Mouse (Mus musculus) left cerebral cortex, postnatal 36 days (tissue): ENCODE measurements around the gene Gh. TPM values are rescaled to one million over a fixed set of nuclear protein-coding genes. Genes with fewer than 3 reads are reported as not detected.
"Not testable (repeated sequence)": the region's sequence is repeated elsewhere in the genome, so short reads cannot be mapped to it uniquely, and the experiment has no call there.

ENCODE experiments used
- DNase-seq, 2 experiments: peaks; one replicate each; pipeline ENCODE4 v3.0.0; 2021 to 2022; ENCODE audit warnings: low spot score in 2 of 2, mixed read lengths in 1 of 2
- intact Hi-C: fragments of 180-260 bp; cut with DNase I; formaldehyde crosslinking; loops from one replicate; pipeline ENCODE4 v1.15.1; 2025
- total RNA-seq, 2 experiments: library from RNA; stranded (reverse); gene quantifications; 2 replicates each; pipeline ENCODE4 v1.2.3; 2021

The Gh gene
- not detected for total RNA-seq

GRCm38 (mm10) chr11:106301765-106302164 lies at the start of gene Gh:
Gene Gh, minus strand, starts transcription at chr11:106301865.
- intact Hi-C loops: loop anchor here (1.0 to 2.0 kb wide), 2 partner anchors 65 to 91 kb away; no protein-coding TSS in a partner anchor

DNA sequence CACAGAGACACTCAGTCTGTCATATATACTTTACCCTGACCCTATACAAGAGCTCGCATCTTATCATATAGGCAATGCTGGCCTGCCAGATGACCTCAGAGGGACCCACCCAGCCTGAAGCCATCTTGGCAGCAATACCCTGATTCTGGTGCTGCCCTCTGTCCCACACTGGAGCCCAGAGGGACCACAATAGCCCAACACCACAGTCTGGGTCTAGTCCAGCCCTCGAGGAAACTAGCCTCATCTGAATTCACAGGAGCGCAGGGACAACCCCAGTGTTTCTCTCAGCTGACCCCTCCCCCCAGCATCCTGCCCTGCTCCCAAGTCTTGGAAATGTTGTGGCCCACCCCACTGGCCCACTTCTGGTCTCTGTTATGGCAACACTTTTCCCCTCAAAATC lies 49.6 kb upstream of the Gh start:
- DNase-seq: no peak
- intact Hi-C loops: no loop called here

More at GRCm38 (mm10) chr11:106301765-106302164, at the start of gene Gh:
- DNase-seq: no peak

DNA sequence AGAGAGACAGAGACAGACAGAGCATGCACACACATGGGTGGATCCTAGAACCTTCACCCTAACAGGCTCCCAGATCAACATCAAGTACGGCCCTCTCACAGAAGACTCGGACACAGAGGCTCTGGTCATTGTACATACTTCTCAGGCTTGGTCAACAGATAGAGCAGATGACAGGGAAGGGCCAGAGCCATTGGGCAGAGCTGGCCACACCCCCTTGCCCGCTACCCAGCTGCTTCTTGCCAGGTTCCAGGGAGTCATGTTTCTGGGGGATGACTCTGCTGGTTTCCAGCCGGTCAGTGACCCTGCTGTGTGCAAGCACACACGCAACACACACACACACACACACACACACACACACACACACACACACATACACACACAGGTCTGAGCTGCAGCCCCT lies 49.2 kb upstream of the Gh start:
- intact Hi-C loops: no loop called here
- no peak for DNase-seq

DNA sequence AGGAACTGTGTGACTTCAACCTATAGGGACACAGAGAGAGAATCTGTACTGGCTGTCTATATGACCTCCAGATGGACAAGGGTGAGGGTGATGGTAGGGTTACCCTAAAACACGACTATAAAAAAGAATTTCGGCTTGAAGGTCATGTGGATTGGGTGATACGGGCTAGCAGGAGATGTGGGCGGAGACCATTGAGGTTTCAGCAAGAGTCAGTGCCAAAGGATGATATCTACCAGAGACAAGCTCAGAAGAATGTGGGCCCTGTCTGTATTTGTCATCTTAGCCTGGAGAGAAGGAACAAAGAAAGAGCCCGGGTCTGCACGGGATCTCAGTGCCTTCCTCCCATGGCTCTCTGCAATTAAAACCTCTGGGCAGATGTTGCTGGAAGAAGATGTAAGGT lies 48.1 kb upstream of the Gh start:
- DNase-seq: no peak
- intact Hi-C loops: no loop called here

- intact Hi-C loops: no loop called here
These were observed 43.2 kb upstream of the Gh start for GRCm38 (mm10) chr11:106344910-106345309.

GRCm38 (mm10) chr11:106340990-106341520 lies 39.4 kb upstream of the Gh start:
- intact Hi-C loops: no loop called here
- no peak for DNase-seq

More at GRCm38 (mm10) chr11:106344910-106345309, 43.2 kb upstream of the Gh start:
- DNase-seq: no peak

- intact Hi-C loops, DNase-seq: not testable (repeated sequence)
These were observed 37.7 kb upstream of the Gh start for GRCm38 (mm10) chr11:106339323-106339722.

- intact Hi-C loops: no loop called here
- DNase-seq: no peak
These were observed 37.2 kb upstream of the Gh start for GRCm38 (mm10) chr11:106338870-106339269.

DNA sequence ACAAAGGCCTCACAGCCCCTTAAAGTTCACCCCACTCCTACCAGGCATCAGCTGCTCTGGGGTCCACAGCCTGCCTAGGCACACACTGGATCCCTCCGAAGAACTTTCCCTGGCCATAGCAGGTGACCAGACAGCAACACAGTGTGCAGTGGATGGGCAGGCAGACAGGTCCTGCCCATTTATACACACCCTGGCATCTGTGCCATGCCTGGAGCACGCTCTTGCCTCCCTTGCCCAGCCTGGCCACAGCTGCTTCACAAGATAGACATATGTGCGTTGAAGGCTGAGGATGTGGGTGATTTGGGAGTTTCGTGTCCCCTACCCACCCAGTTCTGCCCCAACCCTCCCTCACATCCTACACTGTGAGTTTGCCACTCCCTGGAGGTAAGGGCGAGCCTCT lies 36.4 kb upstream of the Gh start:
- intact Hi-C loops: no loop called here
- DNase-seq: no peak

- DNase-seq: no peak
- intact Hi-C loops: loop anchor here (5.0 kb wide), 1 partner anchor 33 kb away; the partner anchor contains the start of gene Prr29
These were observed 32.4 kb upstream of the Gh start for GRCm38 (mm10) chr11:106334066-106334465.

- DNase-seq: no peak
- intact Hi-C loops: loop anchor here (5.0 kb wide), 1 partner anchor 35 kb away; the partner anchor contains the start of gene Prr29
These were observed 30.8 kb upstream of the Gh start for GRCm38 (mm10) chr11:106332458-106332857.

DNA sequence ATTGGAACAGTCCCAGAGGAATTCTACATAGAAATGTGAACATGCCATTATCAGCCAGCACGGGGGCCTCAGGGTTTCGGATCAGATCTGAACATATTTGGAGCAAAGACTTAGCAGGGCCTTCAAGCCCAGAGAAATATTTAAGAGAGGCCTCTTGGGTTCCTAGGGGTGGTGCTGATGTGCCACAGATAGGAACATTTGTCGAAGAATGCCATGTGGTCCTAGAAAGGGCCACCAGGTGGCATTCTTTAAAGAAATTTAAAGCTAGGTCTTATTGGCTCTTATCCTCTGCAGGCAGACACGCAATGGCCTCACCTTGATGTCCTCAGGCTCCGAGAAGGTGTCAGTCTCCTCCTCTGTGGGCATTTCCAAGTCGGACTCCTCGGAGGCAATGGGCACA lies 28.0 kb upstream of the Gh start:
- DNase-seq: peak in 1 of 2 experiments; percentile 11
- intact Hi-C loops: loop anchor here (5.0 kb wide), 2 partner anchors 38 to 53 kb away; partner anchors contain the start of gene Prr29

DNA sequence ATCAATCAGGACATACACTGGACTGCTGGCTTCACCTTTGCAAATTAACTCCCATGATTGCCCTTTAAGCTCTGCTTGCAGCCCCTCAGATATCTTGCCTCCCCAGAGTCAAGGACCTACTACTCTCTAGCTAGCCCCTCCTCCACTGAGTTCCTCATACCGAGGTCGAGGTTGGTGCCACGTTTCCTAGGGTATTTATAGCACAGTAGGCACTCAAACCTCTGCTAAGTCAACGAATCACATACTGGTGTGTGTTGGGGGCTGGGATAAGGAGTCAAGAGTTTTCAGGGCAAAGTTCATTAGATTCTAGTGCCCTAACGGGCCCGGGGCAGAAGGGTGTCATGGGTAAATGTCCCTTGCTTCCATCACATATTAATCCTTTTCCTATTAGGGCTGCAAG lies 27.5 kb upstream of the Gh start:
- no peak for DNase-seq
- intact Hi-C loops: loop anchor here (5.0 kb wide), 1 partner anchor 53 kb away; no protein-coding TSS in a partner anchor

- intact Hi-C loops: loop anchor here (5.0 kb wide), 1 partner anchor 54 kb away; no protein-coding TSS in a partner anchor
These were observed 26.9 kb upstream of the Gh start for GRCm38 (mm10) chr11:106328521-106328920.

DNA sequence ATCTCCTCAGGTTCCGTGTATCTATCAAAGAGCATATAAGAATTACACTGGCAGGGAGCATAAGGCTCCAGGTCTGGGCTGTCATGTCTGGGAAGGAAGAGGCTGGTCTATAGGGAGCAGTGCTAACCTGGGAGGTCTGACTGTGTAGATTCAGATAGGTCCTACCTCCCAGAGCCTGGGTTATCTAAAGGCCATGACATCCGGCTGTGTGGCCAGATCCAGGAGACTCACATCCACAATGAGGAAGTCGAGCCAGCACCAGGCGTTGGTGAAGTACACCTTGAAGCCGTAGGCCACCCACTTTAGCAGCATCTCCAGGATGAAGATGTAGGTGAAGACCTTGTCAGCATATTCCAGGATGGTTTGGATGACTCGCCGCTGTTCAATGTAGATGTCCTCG lies 24.8 kb upstream of the Gh start:
- intact Hi-C loops: loop anchor here (5.0 kb wide), 1 partner anchor 56 kb away; no protein-coding TSS in a partner anchor
- DNase-seq: no peak

More at GRCm38 (mm10) chr11:106328521-106328920, 26.9 kb upstream of the Gh start:
- DNase-seq: no peak

DNA sequence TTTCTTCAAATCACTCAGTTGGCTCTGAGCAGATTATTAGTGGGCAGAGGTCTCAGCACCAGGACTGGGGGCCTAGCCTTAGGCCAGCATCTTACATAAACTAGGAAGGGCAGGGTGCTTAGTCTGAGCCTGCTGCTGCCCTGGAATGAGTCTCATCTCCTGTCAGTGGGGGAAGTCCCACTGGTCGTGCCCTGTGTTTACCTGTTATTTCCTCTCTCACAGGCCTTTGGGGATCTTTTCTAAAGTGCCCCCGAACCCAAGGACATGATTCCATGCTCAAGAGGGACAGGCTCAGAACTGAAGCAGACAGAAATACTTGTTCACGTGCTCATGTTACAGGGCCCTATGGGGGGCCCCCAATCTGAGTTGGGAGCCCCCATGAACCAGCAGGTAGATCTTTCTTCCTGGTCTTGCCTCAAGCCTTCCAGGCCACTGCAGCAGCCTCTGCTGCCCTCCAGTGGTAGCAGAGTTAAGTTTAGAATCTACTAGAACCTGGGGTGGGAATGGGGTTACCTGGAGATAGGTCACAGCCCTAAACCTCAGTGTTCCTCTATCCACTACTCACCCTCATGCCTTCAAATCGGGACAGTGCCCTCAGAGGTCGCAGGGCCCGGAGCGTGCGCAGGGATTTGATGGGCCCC lies 24.0 kb upstream of the Gh start:
- intact Hi-C loops: loop anchor here (5.0 kb wide), 1 partner anchor 57 kb away; no protein-coding TSS in a partner anchor
- peak; percentile 29 to 47 for DNase-seq

GRCm38 (mm10) chr11:106324858-106325257 lies 23.2 kb upstream of the Gh start:
- DNase-seq: no peak
- intact Hi-C loops: loop anchor here (5.0 kb wide), 1 partner anchor 57 kb away; no protein-coding TSS in a partner anchor

GRCm38 (mm10) chr11:106318406-106319366 lies 17.0 kb upstream of the Gh start:
- intact Hi-C loops: no loop called here
- peak in 1 of 2 experiments; percentile 23 for DNase-seq

DNA sequence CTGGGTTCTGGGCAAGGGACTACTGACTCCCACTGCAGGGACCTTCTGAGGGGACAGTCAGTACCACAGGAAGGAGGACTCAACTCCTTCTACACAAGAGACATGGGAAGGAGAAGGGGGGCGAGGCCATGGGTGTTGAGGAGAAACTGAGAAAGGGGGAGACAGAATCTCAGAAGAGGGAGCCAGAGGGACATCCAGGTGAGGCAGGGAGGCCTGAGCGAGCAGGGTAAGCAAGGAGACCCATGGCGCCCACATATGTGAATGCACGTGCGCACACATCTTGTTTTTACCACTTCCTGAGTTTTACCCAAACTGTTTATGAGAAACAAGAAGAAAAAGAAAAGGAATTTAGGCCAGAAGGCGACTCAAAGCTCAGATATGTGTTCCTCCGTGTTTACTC lies 16.1 kb upstream of the Gh start:
- no peak for DNase-seq
- intact Hi-C loops: no loop called here

DNA sequence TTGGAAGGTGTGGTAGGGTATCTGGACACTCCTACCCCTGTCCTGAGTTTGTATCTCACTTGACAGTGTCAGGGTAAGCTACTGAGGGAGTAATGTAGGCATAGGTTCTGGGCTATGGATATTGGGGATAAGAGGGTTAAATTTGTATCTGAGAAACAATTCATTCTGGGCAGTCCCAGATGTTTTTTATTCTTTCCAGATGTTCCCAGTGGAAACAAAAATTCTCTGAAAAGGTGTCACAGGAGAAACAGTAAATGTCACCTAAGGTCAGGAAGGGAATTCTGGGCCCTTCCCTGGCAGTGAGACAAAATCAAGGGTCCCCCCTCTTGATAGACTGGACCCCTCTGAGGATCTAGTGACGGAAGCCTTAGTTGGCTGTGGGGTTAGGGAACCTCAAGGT lies 14.8 kb upstream of the Gh start:
- intact Hi-C loops: no loop called here
- DNase-seq: no peak
